Mouse (Mus musculus): Measurements from ENCODE around the gene Fbrs. TPM values are rescaled to one million over a fixed set of nuclear protein-coding genes. Genes with fewer than 3 reads are reported as not detected.
"Not testable (repeated sequence)": the region's sequence is repeated elsewhere in the genome, so short reads cannot be mapped to it uniquely, and the experiment has no call there.

Gene Fbrs
- polyA plus RNA-seq, 1 experiment from 2014 or later, result 13.8 TPM

DNA sequence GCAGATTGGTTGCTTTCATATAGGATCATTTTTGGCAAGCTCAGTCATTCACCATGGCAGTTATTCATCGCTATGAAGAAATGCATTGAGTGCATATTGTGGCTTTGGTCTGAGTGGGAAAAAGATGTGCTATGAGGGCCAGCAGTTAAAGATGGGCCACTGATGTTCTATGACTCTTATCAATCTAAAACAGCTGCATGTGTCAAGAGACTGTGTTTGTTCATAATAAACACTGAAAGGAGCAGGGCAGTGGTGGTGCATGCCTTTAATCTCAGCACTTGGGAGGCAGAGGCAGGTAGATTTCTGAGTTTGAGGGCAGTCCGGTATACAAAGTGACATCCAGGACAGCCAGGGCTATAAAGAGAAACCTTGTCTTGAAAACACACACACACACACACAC is 13.3 kb upstream of the Fbrs start:
- WGBS, result 92% methylated on average over 2 of the region's 2 CpGs
- peaks cover 17% of the 10 kb centered on the region for H3K36me3 ChIP-seq
- not testable (repeated sequence) for H3K4me1 ChIP-seq; H3K9ac ChIP-seq; ATAC-seq (ENCODE audit: insufficient read depth, low FRiP score, low read depth); H3K9me3 ChIP-seq; H3K27me3 ChIP-seq (replicated peaks); H3K4me3 ChIP-seq (replicated peaks); H3K27ac ChIP-seq; H3K4me2 ChIP-seq

DNA sequence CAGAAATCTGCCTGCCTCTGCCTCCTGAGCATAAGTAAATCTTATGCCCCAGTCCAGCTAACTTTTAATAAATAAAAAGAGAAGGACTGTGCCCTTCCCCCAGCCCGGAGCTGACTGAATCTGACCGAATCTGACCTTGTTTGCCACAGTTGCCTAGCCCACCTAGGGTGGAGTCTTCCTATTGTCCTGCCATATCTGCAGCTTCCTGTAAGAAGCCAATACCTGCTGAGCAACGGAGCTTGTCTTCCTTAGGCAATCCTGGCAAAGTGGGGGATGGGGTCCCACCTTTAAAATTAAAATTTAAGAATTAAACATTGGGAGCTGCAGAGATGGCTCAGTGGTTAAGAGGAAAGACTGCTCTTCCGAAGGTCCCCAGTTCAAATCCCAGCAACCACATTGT is 12.4 kb upstream of the Fbrs start:
- 92% methylated on average over 4 of the region's 4 CpGs for WGBS
- H3K36me3 ChIP-seq, result peaks cover 12% of the 10 kb centered on the region
- H3K4me2 ChIP-seq, result no peak overlapping the region
- no peaks in the 10 kb centered on the region for H3K27me3 ChIP-seq (replicated peaks)
- H3K4me1 ChIP-seq, result 0 out of 2 replicates have a peak, but pooled peaks cover 4% of the 10 kb centered on the region
- H3K27ac ChIP-seq, result no peak overlapping the region
- no peak for ATAC-seq (ENCODE audit: insufficient read depth, low FRiP score, low read depth)
- H3K4me3 ChIP-seq (replicated peaks), result no peak overlapping the region
- H3K9me3 ChIP-seq, result no peaks in the 10 kb centered on the region
- H3K9ac ChIP-seq, result no peak overlapping the region

DNA sequence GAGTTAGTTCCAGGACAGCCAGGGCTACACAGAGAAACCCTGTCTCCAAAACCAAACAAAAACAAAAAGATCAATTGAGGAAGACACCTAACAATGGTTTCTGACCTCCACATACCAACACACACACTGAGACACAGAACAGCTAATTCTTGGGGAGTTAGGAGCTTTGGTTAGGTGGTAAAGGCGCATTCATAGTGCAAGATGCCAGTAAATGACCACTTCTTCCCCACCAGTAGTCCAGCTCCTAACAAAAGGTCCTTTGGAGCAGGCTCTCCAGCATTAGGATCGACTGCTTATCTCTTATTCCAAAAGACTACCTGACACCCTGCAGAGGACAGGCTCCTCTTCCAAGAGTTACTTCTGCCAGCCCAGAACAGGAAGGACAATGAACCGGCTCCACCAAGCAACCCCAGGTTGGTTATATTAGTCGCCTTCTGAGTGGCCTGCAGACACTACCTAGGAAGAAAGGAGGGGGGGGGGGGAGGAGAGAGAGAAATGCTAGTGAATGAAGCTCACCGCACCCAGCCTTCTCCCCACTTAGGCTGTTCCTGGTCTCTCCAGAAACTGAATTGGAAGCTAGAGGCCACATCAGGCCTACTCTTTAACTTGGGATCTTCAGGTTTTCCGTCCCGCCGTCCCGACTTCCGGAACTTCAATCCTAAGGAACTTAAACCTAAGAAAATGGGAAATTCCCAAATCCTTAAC is 8.8 kb upstream of the Fbrs start:
- Histone ChIP-seq H3K4me2 (peak overlapping the region; percentile 87), H3K27ac (peak overlapping the region; percentile 99), H3K4me3 (replicated peaks) (peak overlapping the region; percentile 81), H3K27me3 (replicated peaks) (no peaks in the 10 kb centered on the region), H3K4me1 (peaks cover 9% of the 10 kb centered on the region; the same call in 1 of the 2 replicates), H3K36me3 (peaks cover 24% of the 10 kb centered on the region), H3K9ac (peak overlapping the region; percentile 35; the same call in 1 of the 2 replicates), H3K9me3 (no peaks in the 10 kb centered on the region)
- no peak for ATAC-seq (ENCODE audit: insufficient read depth, low FRiP score, low read depth)
- 6% methylated on average over 10 of the region's 10 CpGs for WGBS

DNA sequence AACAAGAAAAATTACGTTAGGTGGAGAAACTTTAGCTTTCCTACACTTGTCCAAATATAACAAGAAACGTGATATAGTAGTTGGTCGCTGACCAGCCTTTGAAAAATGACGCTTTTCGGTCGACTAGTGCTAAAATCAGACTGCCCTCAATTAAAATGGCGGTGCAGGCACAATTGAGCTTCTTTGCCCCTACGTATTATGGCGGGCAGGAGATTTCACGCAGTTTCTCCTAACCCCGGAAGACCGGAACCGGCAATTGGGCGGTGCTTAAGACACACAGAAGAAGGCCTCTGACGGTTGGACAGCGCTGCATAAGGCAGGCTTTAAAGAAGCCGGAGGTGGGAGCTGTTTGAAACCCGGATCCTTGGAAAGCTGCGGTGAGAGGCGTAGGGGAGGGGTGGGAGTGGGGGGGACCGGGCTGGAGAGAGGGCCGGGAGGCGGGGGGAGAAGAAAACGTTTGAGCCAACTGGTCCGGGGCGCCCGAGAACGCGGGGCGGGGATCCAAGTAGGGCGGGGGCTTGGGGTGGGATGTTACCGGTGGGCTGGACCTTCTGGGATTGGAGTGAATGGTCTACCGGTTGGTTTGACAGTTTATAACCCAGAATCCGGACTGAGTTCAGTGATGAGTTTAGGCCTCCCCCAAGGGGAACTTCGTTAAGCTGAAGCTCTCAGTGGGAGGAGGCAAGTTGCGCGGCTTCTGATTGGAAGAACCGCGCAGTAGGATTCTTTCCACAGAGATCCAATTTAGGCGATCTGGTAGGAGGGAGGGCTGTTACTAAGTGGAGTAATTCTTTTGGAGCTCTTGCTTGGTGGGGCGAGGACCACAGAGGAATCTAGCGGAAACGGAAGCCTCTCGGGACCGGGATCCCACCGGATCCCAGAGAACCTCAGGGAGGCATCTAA is 8.0 kb upstream of the Fbrs start:
- ATAC-seq (ENCODE audit: insufficient read depth, low FRiP score, low read depth), result peak; percentile 89
- H3K4me2 ChIP-seq, result peak overlapping the region; percentile 87
- peaks cover 33% of the 10 kb centered on the region for H3K36me3 ChIP-seq
- H3K4me3 ChIP-seq (replicated peaks), result peak overlapping the region; percentile 81
- peaks cover 12% of the 10 kb centered on the region; the same call in 1 of the 2 replicates for H3K4me1 ChIP-seq
- peak overlapping the region; percentile 81 for H3K9ac ChIP-seq
- peak overlapping the region; percentile 99 for H3K27ac ChIP-seq
- under 1% methylated on average over 46 of the region's 46 CpGs for WGBS
- H3K9me3 ChIP-seq, result no peaks in the 10 kb centered on the region
- H3K27me3 ChIP-seq (replicated peaks), result no peaks in the 10 kb centered on the region

DNA sequence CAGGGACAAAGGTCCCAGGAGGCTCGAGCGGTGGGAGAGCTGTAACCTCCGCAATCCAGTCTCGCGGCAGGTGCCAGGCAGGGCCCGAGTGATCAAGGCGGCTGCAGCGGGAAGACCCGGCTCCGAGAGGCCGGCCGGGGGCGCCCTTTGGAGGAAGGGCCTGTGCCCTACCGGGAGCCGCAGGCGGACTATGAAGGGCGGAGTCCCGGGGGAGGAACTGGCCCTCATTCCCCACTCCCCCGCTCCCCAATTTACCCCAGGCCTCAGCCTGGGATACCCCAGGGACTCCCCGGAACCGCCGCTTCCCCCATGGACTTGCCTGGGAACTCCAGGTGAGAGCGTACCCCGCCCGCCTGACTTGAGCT is 7.4 kb upstream of the Fbrs start:
- H3K36me3 ChIP-seq, result peaks cover 35% of the 10 kb centered on the region
- peak; percentile 9 for ATAC-seq (ENCODE audit: insufficient read depth, low FRiP score, low read depth)
- WGBS, result 0% methylated on average over 24 of the region's 25 CpGs
- peak overlapping the region; percentile 81 for H3K4me3 ChIP-seq (replicated peaks)
- H3K27ac ChIP-seq, result peak overlapping the region; percentile 99
- H3K27me3 ChIP-seq (replicated peaks), result no peaks in the 10 kb centered on the region
- peak overlapping the region; percentile 81 for H3K9ac ChIP-seq
- H3K9me3 ChIP-seq, result no peaks in the 10 kb centered on the region
- peak overlapping the region; percentile 87 for H3K4me2 ChIP-seq
- peaks cover 15% of the 10 kb centered on the region; the same call in 1 of the 2 replicates for H3K4me1 ChIP-seq

DNA sequence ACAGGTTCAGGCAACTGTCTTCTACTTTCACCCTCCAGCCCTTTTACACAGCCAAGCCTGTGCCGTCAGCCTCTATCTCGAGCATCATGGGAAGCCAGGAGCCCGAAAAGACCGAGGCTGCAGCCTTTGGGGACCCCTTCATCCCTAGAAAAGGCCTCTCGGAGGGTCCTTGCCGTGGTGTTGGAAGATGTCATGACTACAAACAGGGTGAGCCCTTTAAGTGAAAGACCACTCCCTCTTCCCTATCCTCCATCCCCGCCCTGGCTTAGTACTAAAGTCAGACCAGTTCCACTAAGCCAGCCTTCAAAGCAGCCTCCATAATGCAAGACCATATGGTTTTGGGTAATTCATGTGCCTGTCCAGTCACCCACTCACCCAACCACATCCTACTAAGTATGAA is 6.9 kb upstream of the Fbrs start:
- H3K36me3 ChIP-seq, result peaks cover 33% of the 10 kb centered on the region
- peak overlapping the region; percentile 81 for H3K9ac ChIP-seq
- WGBS, result 3% methylated on average over 7 of the region's 7 CpGs
- H3K27ac ChIP-seq, result peak overlapping the region; percentile 99
- H3K9me3 ChIP-seq, result no peaks in the 10 kb centered on the region
- ATAC-seq (ENCODE audit: insufficient read depth, low FRiP score, low read depth), result no peak
- H3K4me1 ChIP-seq, result peaks cover 19% of the 10 kb centered on the region
- H3K4me3 ChIP-seq (replicated peaks), result peak overlapping the region; percentile 81
- peak overlapping the region; percentile 87 for H3K4me2 ChIP-seq
- H3K27me3 ChIP-seq (replicated peaks), result no peaks in the 10 kb centered on the region

DNA sequence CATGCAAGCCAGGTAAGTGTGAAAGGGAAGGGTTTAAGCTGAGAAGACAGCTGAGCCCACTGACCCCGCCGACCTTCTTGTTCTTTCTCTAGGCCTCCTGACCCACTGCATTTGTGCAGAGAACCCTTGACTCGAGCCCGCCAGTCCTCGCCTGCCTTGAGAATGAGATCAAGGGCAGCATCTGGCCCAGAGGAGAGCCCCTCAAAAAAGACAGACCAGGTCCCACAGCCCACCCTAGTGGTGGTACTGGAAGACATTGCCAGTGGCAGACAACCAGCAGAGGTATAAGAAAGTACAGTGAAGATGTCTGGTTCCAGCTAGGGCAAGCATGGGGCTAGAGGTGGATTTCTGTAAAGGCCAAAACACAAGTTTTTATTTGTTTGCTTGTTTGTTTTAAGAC is 5.3 kb upstream of the Fbrs start:
- no peak for ATAC-seq (ENCODE audit: insufficient read depth, low FRiP score, low read depth)
- WGBS, result 86% methylated on average over 5 of the region's 5 CpGs
- H3K4me3 ChIP-seq (replicated peaks), result no peak overlapping the region

DNA sequence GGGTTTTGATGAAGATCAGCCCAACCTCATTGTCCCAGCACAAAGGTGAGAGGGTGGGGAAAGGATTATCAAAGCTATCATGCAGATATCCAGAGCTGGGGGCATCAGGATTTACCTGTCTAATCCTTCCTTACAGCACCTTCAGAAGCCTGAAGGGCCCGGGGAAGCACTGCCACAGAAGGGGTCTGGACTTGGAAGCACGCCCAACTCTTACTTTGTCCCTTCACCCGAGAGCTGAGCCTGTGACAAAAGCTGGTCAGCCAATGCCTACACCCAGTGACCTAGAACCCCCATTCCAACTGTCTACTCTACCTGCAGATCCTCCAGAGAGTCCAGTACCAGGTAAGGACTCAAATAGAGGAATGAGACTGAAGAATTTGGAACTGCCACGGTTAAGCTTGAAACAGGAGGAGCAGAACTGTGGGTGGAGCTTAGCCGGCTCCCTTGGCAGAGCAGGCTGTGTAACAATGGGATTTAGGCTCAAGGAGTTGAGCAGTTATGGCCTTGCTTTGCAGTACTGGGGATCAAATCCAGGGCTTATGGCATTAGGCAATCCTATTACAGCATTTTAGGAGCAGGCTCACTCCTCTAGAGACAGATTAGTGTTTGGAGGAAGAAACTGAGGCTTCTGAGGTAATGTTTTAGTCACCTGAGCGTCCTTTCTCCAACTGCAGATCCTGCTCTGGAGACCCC is 4.5 kb upstream of the Fbrs start:
- H3K27me3 ChIP-seq (replicated peaks), result no peaks in the 10 kb centered on the region
- H3K36me3 ChIP-seq, result peaks cover 33% of the 10 kb centered on the region
- H3K4me2 ChIP-seq, result no peak overlapping the region
- H3K9me3 ChIP-seq, result no peaks in the 10 kb centered on the region
- no peak overlapping the region for H3K4me3 ChIP-seq (replicated peaks)
- ATAC-seq (ENCODE audit: insufficient read depth, low FRiP score, low read depth), result no peak
- H3K27ac ChIP-seq, result no peak overlapping the region
- peaks cover 22% of the 10 kb centered on the region for H3K4me1 ChIP-seq
- no peak overlapping the region for H3K9ac ChIP-seq
- WGBS, result 78% methylated on average over 6 of the region's 6 CpGs

More for the DNA sequence above, 5.3 kb upstream of the Fbrs start:
- no peak overlapping the region for H3K9ac ChIP-seq
- no peak overlapping the region for H3K4me2 ChIP-seq
- H3K4me1 ChIP-seq, result peaks cover 21% of the 10 kb centered on the region
- H3K9me3 ChIP-seq, result no peaks in the 10 kb centered on the region
- no peaks in the 10 kb centered on the region for H3K27me3 ChIP-seq (replicated peaks)
- peaks cover 33% of the 10 kb centered on the region for H3K36me3 ChIP-seq
- no peak overlapping the region for H3K27ac ChIP-seq

DNA sequence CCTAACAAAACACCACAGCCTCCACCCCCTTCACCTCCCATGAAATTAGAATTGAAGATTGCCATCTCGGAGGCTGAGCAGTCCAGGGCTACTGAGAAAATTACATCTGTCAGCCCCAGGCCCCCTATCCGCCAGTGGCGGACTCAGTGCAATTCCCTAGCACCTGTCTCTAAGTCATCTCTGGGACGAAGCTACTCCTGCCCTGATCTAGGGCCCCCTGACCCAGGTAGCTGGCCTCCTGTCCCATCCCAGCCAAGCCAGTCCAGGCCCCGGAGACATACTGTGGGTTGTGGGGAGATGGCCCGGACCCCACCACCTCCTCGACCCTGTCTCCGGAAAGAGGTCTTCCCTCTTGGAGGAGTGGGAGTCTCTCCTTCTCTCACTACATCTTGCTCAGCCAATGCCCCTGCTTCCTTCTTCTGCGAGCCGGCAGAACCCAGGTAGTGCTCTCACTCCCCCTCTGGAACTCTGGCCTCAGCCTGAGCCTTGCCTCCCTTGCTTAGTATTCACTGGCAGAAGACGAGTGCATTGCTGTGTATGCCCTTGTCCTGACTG is 3.7 kb upstream of the Fbrs start:
- Histone ChIP-seq H3K27ac (no peak overlapping the region), H3K4me3 (replicated peaks) (no peak overlapping the region), H3K27me3 (replicated peaks) (no peaks in the 10 kb centered on the region), H3K4me1 (peaks cover 25% of the 10 kb centered on the region), H3K4me2 (no peak overlapping the region), H3K36me3 (peaks cover 33% of the 10 kb centered on the region), H3K9ac (no peak overlapping the region), H3K9me3 (no peaks in the 10 kb centered on the region)
- ATAC-seq (ENCODE audit: insufficient read depth, low FRiP score, low read depth), result no peak
- WGBS, result 93% methylated on average over 11 of the region's 11 CpGs

DNA sequence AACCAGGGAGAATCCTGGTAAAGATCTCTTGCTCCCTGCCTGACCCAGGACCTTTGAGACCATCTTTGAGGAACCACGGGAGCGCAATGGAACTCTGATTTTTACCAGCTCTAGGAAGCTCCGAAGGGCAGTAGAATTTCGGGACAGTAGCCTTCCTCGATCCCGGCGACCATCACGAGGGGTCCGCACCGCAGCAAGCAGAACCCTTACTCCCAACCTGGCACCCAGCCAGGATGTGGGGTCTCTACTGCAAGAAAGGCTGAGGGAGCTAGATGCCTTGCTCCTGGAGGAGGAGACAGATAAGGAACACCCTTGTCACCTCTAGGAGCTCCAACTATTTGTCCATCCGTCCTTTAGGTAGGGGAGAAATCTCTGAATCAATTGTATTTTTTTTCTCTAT is 2.7 kb upstream of the Fbrs start:
- H3K36me3 ChIP-seq, result peaks cover 37% of the 10 kb centered on the region
- no peak for ATAC-seq (ENCODE audit: insufficient read depth, low FRiP score, low read depth)
- 95% methylated on average over 11 of the region's 11 CpGs for WGBS
- H3K27ac ChIP-seq, result no peak overlapping the region
- H3K27me3 ChIP-seq (replicated peaks), result no peaks in the 10 kb centered on the region
- H3K9ac ChIP-seq, result no peak overlapping the region
- peaks cover 32% of the 10 kb centered on the region for H3K4me1 ChIP-seq
- H3K9me3 ChIP-seq, result no peaks in the 10 kb centered on the region
- H3K4me2 ChIP-seq, result no peak overlapping the region
- no peak overlapping the region for H3K4me3 ChIP-seq (replicated peaks)

DNA sequence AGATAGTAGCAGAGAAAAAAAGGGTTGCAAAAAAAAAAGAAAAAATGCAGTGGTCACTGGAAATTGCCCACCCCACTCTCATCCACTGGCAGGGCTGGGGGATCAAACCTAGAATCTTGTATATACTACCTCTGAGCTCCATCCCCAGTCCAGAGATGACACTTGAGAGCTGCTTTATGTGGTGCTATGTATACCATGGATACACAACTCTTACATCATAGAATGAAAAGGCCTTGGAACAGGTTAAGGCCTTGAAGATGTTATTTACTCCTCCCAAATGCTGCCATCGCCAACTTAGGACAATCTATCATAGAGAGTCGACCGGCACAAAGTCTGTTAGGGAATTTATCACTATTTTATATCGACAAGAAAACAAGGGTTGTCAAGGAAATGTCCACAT is 2.1 kb upstream of the Fbrs start:
- Histone ChIP-seq H3K4me1 (peaks cover 32% of the 10 kb centered on the region), H3K9ac (no peak overlapping the region), H3K27me3 (replicated peaks) (no peaks in the 10 kb centered on the region), H3K4me3 (replicated peaks) (peak overlapping the region; percentile 95), H3K9me3 (no peaks in the 10 kb centered on the region), H3K27ac (peak overlapping the region; percentile 99), H3K4me2 (peak overlapping the region; percentile 81), H3K36me3 (peaks cover 37% of the 10 kb centered on the region)
- no peak for ATAC-seq (ENCODE audit: insufficient read depth, low FRiP score, low read depth)
- 50% methylated on average over 4 of the region's 4 CpGs for WGBS
